Mouse (Mus musculus): ENCODE measurements around the gene Ric8a.
A peak's percentile ranks its signal among the peaks of the same experiment; 100 is the strongest.

Ric8a gene

GRCm38 (mm10) chr7:140856785-140857549 is at the start of gene Ric8a:
Gene Ric8a (plus strand): TSS chr7:140856957.
- DNase-seq (ENCODE audit: low read depth, low spot score), result peak; percentile 88

DNA sequence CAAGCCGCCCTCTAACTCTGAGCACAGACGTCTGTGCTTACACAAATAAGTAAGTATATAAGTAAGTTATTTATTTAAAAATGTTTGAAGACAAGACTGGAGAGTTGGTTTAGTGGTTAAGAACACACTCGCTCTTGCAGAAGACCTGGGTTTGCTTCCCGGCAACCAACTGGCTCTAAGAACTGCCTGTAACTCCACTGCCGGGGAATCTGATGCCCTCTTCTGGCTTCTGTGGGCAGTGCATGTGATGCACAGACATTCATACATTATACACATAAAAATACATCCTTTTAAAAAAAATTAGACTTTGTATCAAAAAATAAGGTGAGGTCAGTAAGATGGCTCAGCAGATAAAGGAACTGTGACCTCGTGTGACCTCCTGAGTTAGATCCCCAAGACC is 46.3 kb upstream of the Ric8a start:
- no peak for DNase-seq (ENCODE audit: low read depth, low spot score)

DNA sequence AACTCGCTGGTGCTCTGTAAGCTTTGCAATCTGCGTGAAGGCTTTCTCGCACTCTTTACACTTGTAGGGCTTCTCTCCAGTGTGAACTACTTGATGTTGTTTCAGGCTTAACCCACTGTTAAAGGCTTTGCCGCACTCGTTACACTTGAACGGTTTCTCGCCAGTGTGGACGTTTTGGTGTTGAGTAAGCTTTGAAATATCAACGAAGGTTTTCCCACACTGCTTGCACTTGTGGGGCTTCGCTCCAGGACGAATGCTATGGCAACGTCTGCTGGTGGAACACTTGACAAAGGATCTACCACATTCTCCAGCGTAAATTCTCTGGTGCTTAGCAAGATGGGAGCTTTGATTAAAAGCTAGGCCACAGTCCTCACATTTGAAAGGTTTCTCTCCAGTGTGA is 45.0 kb upstream of the Ric8a start:
- DNase-seq (ENCODE audit: low read depth, low spot score), result no peak

- no peak for DNase-seq (ENCODE audit: low read depth, low spot score)
Measured at GRCm38 (mm10) chr7:140812850-140813249, 43.9 kb upstream of the Ric8a start.

DNA sequence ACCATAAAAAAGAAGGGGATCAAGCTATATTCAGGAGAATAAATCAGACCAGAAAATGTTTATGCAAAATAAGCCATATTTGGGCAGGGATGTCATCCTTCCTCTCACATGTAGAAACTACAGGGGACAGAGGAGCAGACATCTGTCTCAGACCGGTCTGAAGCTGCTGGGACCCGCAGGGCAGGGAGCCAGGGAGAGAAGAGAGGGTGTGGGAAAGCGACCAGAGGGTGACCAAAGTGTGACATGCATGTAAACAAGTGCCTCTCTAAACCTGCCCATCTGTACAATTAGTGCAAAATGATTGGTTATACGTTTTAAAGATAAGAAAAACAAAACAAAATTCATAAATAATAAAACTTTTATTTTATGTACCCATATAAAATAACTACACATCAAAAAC is 36.6 kb upstream of the Ric8a start:
- DNase-seq (ENCODE audit: low read depth, low spot score), result no peak

DNA sequence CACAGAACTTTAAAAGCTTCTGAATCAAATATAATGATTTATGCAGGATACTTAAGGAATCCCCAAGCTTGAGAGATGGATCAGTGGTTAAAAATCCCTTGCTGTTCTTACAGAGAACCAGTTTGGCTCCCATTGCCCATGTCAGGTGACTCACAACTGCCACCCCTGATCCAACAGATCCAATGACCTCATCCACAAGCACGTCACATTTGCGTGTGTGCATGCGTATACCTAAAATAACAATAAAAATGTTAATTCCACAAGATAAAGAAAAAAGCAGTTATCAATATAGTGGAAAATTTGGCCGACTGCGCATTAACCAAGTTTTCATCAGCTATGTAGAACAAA is 35.5 kb upstream of the Ric8a start:
- no peak for DNase-seq (ENCODE audit: low read depth, low spot score)

GRCm38 (mm10) chr7:140821653-140822329 is 35.0 kb upstream of the Ric8a start, which contains the start of gene Zfp941:
Gene Zfp941 (minus strand): TSS chr7:140822178.
- DNase-seq (ENCODE audit: low read depth, low spot score), result no peak

GRCm38 (mm10) chr7:140822731-140823130 is 34.0 kb upstream of the Ric8a start:
- no peak for DNase-seq (ENCODE audit: low read depth, low spot score)

GRCm38 (mm10) chr7:140828171-140828881 is 28.4 kb upstream of the Ric8a start:
- DNase-seq (ENCODE audit: low read depth, low spot score), result peak; percentile 31

- no peak for DNase-seq (ENCODE audit: low read depth, low spot score)
Measured at GRCm38 (mm10) chr7:140831447-140831846, 25.3 kb upstream of the Ric8a start.

- DNase-seq (ENCODE audit: low read depth, low spot score), result no peak
Measured at GRCm38 (mm10) chr7:140833341-140833740, 23.4 kb upstream of the Ric8a start.

DNA sequence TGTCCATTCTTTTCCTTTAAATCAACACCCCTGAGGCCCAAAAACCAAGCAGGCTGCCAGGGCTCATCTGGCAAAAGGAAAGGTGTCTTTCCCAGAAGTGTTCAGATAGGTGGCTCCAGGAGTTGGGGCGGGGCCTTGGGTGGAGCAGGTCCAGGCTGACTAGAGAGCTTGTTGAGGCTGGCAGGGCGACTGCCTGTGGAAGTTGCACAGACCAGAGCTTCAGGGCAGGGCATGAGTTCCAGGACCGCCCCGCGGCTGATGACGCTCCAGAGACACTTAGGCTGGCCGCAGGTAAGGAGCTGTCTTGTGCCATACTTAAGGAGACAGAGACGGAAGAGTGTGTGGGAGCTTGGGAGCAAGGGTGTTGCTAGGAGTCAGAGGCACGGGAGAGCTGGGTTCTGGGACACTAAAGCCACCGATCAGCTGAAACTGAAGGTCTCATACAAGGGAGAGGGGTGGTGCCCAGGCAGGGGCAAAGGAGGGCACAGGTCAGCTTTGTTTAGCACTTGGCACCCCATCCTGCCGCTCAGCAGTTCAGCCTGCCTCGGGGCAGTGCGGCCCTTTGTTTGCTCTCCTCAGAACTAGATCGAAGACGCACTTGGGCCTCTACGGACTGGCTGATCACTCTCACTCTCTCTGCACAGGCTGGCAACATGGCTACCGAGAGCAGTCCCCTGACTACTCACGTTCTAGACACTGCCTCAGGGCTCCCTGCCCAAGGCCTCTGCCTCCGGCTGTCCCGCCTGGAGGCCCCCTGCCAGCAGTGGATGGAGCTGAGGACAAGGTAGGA is 21.6 kb upstream of the Ric8a start, which contains the start of gene Urah:
Gene Urah (plus strand): TSS at position 51 of the 790 bp plus-strand sequence.
- no peak for DNase-seq (ENCODE audit: low read depth, low spot score)

DNA sequence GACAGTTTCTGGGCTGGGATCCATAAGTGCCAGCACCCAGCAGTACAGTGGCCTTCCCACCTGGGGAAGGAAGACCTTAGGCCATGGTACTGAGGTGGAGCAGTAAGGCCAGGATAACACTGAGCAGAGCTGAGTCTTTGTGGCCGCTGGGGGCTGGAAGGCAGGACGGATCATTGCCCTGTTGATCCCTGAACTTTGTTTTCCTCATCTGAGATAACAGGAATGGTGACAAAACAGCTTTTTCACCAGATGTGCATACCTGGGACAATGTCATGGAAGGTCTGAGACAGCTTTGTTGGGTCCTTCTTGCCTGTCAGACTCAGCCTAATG is 21.0 kb upstream of the Ric8a start:
- no peak for DNase-seq (ENCODE audit: low read depth, low spot score)

- DNase-seq (ENCODE audit: low read depth, low spot score), result no peak
Measured at GRCm38 (mm10) chr7:140836243-140837115, 20.3 kb upstream of the Ric8a start.

DNA sequence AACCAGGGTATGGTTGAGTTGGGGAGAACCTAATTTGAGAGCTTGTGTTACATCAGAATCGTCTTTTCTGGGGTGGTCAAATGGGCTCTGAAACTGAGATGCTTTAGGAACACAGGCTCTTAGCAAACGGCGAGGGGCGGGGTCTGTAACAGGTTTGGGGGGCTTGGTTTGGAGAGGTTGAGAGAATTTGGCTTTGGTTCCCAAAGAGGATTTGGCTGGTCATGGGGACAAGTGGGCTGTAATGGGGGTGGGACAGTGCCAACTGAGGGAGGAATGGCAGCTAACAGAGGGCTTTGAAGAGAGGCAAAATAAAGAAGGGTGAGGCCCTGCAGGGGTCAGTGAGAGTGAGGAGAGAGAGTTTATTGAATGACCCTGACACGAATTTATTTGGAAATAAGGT is 17.2 kb upstream of the Ric8a start:
- no peak for DNase-seq (ENCODE audit: low read depth, low spot score)

- DNase-seq (ENCODE audit: low read depth, low spot score), result no peak
Measured at GRCm38 (mm10) chr7:140840750-140841735, 15.7 kb upstream of the Ric8a start.

GRCm38 (mm10) chr7:140843806-140844205 is 13.0 kb upstream of the Ric8a start:
- DNase-seq (ENCODE audit: low read depth, low spot score), result no peak

DNA sequence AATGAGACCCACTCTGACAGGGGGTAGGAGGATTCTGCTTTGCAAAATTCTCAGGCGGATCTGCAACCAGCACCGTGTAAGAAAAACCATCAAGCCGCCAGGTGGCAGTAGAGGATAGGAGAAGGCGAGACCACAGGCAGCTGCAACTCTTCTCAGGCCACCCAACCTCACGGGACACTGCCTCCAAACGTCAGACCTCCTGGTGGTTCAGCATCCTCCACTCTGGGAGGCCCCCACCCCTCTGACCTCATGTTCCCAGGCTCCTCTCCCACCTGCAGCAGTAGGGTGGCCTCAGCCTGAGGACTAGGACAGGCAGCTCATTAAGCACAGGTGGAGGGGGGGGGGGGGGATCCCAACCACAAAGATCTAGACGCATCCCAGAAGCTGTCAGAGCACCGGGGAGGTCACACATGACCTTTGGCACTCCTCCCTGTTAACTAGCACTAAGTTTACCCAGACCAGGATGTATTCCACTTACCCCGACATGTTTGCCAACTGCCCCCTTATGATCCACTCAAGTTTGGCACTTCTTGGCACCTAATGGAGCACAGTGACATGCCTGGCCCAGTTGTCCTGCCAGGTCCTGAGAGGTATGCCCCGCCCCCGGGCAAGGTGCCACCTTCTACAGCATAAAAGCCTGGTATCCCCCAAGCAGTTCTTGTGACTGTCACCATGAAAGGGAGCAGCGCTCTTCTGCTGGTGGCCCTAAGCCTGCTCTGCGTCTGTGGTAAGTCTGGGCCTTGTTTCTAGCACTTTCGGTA is 11.7 kb upstream of the Ric8a start, which contains the start of gene Scgb1c1:
Gene Scgb1c1 (plus strand): TSS at position 643 of the 761 bp plus-strand sequence.
- DNase-seq (ENCODE audit: low read depth, low spot score), result peak; percentile 81

DNA sequence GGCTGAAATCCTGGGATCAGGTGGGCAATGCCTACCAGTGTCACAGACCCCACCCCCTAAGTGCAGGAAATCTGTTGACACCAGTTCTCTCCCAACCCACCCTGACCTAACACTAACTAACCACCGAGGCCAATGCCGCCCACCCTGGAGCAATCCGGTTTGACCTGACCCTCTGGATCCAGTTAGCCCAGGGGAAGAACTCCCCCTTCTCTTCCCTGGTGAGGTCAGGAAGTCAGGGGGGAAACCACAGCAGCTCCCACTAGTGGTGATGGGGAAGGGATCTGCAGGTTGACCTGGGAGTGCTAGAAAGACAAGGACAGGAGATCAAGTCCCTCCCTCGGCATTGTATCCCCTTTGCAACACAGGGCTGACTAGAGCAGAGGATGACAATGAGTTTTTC is 11.1 kb upstream of the Ric8a start:
- no peak for DNase-seq (ENCODE audit: low read depth, low spot score)
